Mouse (Mus musculus) colon, adult 2 months (tissue): ENCODE results near the gene Tmsb15b1. TPM values are rescaled to one million over a fixed set of nuclear protein-coding genes. Genes with fewer than 3 reads are reported as not detected.

Experiments
- polyA plus RNA-seq: library from polyadenylated mRNA; depleted of rRNA; stranded (reverse); fragments of >200 nt; gene quantifications from 2 replicates; pipeline ENCODE4 v1.2.3, GENCODE M21; 2012; rRNA removed

Gene Tmsb15b1
- polyA plus RNA-seq, result 0.49 TPM in 1 of 2 replicates, not detected in the other

GRCm38 (mm10) chrX:136976424-136977084, at the start of gene Tmsb15b1, which contains the start of gene Tmsb15l:
Gene Tmsb15b1, minus strand, starts transcription at chrX:136976874.
Gene Tmsb15l, minus strand, starts transcription at chrX:136976869.

DNA sequence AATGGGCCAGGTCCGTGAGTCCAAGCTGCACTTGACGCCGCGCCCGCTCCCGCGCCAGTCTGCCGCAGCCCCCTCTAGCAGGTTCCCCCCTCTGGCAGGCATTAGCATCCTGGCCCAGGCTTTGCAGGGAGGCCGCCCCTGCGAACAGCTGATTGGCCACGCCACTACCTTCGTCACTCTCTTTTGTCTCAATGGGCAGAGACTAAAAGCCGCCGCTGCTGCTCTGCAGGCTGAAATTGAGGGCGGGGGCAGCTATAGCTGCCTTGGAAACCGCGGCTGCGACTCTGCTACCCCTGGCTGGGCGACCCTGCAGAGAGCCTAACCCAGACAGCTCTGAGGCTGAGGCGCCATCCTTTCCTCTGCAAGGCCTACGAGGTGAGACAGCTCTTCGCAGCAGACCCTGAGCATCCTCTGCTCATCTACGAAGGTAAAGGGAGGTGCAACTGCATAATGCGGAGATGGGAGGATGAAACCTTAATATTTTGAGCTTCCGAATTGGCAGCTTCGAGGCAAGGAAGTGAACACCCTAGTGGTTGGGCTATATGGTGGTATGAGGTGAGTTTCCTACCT, 16.4 kb upstream of the Tmsb15b1 start, which contains the start of gene Zcchc18:
TSS of gene Zcchc18 (plus strand) at position 178 of the 570 bp plus-strand sequence.

DNA sequence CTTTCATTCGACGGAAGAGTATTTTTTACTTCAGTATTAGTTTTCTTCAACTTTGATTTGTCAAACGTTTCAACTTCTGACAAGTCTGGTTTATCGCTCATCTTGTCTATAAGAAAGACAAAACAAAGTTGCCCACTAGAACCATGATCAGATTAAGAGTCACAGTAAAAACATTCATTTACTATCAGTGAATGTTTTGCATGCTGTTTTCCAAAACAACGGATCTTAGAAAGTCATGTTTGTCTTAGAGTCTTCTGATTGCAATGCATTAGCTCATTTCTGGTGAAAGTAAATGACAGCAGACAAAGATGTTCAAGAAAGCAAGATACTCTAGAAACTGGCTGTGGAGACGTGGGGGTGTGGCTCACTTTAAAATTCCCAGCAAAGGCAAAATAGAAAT, 1.3 kb downstream of the Tmsb15b1 start, which contains the start of gene Tmsb15b2:
TSS of gene Tmsb15b2 (minus strand) at position 101 of the 400 bp plus-strand sequence.

GRCm38 (mm10) chrX:136927031-136927430, 49.6 kb downstream of the Tmsb15b1 start, which contains the start of gene H2bfm:
Gene H2bfm, plus strand, starts transcription at chrX:136927325.

Other genes starting within 250 kb of the Tmsb15b1 start
- gene Morf4l2, start 233.2 kb downstream of the Tmsb15b1 start, polyA plus RNA-seq, result 19.8 and 29.0 TPM in 2 replicates
- gene Glra4, start 196.7 kb downstream of the Tmsb15b1 start, polyA plus RNA-seq, result not detected in 2 replicates
- gene Plp1, start 154.2 kb downstream of the Tmsb15b1 start, polyA plus RNA-seq, result 3.8 and 5.6 TPM in 2 replicates
- gene Rab9b, start 108.1 kb downstream of the Tmsb15b1 start, polyA plus RNA-seq, result 0.06 and 0.07 TPM in 2 replicates
- gene H2bfm, start 49.5 kb downstream of the Tmsb15b1 start, polyA plus RNA-seq, result not detected in 2 replicates
- gene Tmsb15b2, start 1.4 kb downstream of the Tmsb15b1 start, polyA plus RNA-seq, result not detected in 2 replicates
- gene Tmsb15l, start within 50 bp of the Tmsb15b1 start, polyA plus RNA-seq, result not detected in 2 replicates
- 1.1 and 1.5 TPM in 2 replicates for gene Zcchc18, start 16.3 kb upstream of the Tmsb15b1 start, polyA plus RNA-seq
- 2.7 and 3.4 TPM in 2 replicates for gene Slc25a53, start 61.4 kb upstream of the Tmsb15b1 start, polyA plus RNA-seq
- 0.67 and 0.81 TPM in 2 replicates for gene Fam199x, start 72.7 kb upstream of the Tmsb15b1 start, polyA plus RNA-seq
- gene Esx1, start 145.2 kb upstream of the Tmsb15b1 start, polyA plus RNA-seq, result not detected in 2 replicates